Comparison of ENCODE assay signal across 8 mouse cellular contexts in the genomic region with DNA sequence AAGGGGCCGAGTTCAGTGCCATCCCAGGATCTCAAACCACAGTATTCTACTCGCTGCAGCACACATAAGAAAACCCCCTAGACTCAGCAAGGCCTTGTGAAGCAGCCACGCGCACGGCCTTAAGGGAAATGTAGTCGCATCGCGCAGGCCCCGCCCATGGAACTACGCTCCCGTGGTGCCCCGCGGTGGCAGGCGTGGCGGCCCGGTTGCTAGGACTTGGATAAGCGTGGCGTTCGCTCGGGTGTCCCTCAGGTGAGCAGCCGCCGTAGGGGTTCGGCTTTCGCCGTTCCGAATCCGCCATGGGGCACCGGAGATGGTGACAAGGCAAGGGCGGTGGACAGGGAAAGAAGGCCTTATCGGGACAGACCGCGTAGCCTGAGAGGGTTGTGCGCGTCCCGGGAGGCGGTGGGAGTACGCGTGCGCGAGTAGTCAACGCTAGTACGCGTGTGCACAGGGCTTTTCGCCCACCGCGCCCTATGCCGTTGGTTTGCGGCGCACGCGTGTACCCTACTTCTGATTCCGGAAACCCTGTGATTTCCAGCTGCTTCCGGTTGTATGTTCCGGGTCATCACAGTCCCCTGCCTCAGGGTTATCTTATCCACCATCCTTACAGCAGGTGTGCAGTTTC. TPM values are rescaled to one million over a fixed set of nuclear protein-coding genes. Genes with fewer than 3 reads are reported as not detected.
A peak's percentile ranks its signal among the peaks of the same experiment; 100 is the strongest.
DNase-seq lines count a peak whose midpoint lies in the region; ATAC-seq and TF ChIP-seq lines count a peak whose summit lies in the region.

Scamp4 (plus strand) TSS at position 175 of the 628 bp plus-strand sequence.
Adat3 (plus strand) TSS at position 183 of the 628 bp plus-strand sequence.

- intact Hi-C loops in heart, postnatal 14 days (cut with DNase I) = loop anchor here (2.0 kb wide), 1 partner anchor 24 kb away; no protein-coding TSS in a partner anchor

- peak within 1 kb of the TSS; percentile 92 for H3K4me3 ChIP-seq in E14TG2a.4 (replicated peaks; ENCODE audit: low read length)
- H3K4me3 ChIP-seq in forebrain, embryonic 13.5 days = peak within 1 kb of the TSS; percentile 60
- H3K4me3 ChIP-seq in neural tube, embryonic 15.5 days (replicated peaks) = peak within 1 kb of the TSS; percentile 78

- H3K9me3 ChIP-seq in E14TG2a.4 (ENCODE audit: low read length) = no peaks in the 10 kb centered on the region
- no peaks in the 10 kb centered on the region for H3K9me3 ChIP-seq in forebrain, embryonic 13.5 days (replicated peaks)
- no peaks in the 10 kb centered on the region for H3K9me3 ChIP-seq in neural tube, embryonic 15.5 days (replicated peaks)

- ATAC-seq in forebrain, embryonic 13.5 days = peak; percentile 97
- ATAC-seq in neural tube, embryonic 15.5 days (ENCODE audit: low FRiP score) = peak; percentile 95

- peak; percentile 93 for DNase-seq in c-Kit-positive CD71-positive TER-119-positive erythroid progenitor cells, embryonic 14.5 days (ENCODE audit: low spot score)
- peak; percentile 92 to 93 for DNase-seq in heart, postnatal 14 days
- peak; percentile 96 for DNase-seq in layer of hippocampus, adult 11-12 months (ENCODE audit: low spot score)
- DNase-seq in lung, adult 18-20 months = peak; percentile 94 to 95
- peak; percentile 93 for DNase-seq in testis, postnatal 14 days (ENCODE audit: low spot score)

- H3K9ac ChIP-seq in forebrain, embryonic 13.5 days = peak within 1 kb of the TSS; percentile 66
- H3K9ac ChIP-seq in neural tube, embryonic 15.5 days (replicated peaks) = peak within 1 kb of the TSS; percentile 71

- H3K4me2 ChIP-seq in forebrain, embryonic 13.5 days = peak within 1 kb of the TSS; percentile 89
- peak within 1 kb of the TSS; percentile 93 for H3K4me2 ChIP-seq in neural tube, embryonic 15.5 days

- no peak for TF ChIP-seq CTCF in E14TG2a.4 (conservative IDR thresholded peaks at IDR 0.05; ENCODE audit: low read length)

- H3K4me1 ChIP-seq in E14TG2a.4 (replicated peaks; ENCODE audit: low read depth, low read length) = peaks cover 64% of the 10 kb centered on the region
- H3K4me1 ChIP-seq in forebrain, embryonic 13.5 days = peaks cover 25% of the 10 kb centered on the region
- H3K4me1 ChIP-seq in neural tube, embryonic 15.5 days = peaks cover 22% of the 10 kb centered on the region

- peak within 1 kb of the TSS; percentile 80 for H3K27ac ChIP-seq in forebrain, embryonic 13.5 days
- peak within 1 kb of the TSS; percentile 97 for H3K27ac ChIP-seq in neural tube, embryonic 15.5 days (replicated peaks)

- no peaks in the 10 kb centered on the region for H3K27me3 ChIP-seq in E14TG2a.4 (ENCODE audit: insufficient read depth, low read length)
- peaks cover 6% of the 10 kb centered on the region; the same call in 1 of the 2 replicates for H3K27me3 ChIP-seq in forebrain, embryonic 13.5 days
- H3K27me3 ChIP-seq in neural tube, embryonic 15.5 days (replicated peaks) = no peaks in the 10 kb centered on the region

- H3K36me3 ChIP-seq in E14TG2a.4 (ENCODE audit: insufficient read depth, low read length) = peaks cover 26% of the 10 kb centered on the region
- H3K36me3 ChIP-seq in forebrain, embryonic 13.5 days (ENCODE audit: poor library complexity, severe bottlenecking) = peaks cover 18% of the 10 kb centered on the region
- H3K36me3 ChIP-seq in neural tube, embryonic 15.5 days = peaks cover 19% of the 10 kb centered on the region

- under 1% methylated on average over 54 of the region's 54 CpGs for WGBS in forebrain, embryonic 13.5 days
- under 1% methylated on average over 54 of the region's 54 CpGs for WGBS in neural tube, embryonic 15.5 days

RNA-seq across cellular contexts. Expression of gene Scamp4, which starts in this region (rescaled TPM):
- 56.7 and 69.6 TPM in 2 replicates for polyA plus RNA-seq in forebrain, embryonic 13.5 days (2015; fragmentation: Nextera tagmentation; extraction: Ambion mirVana)
- 10 to 100 TPM; 19.8 to 23.5 TPM for total RNA-seq in heart, postnatal 14 days (2021)
- polyA plus RNA-seq in neural tube, embryonic 15.5 days (2015; fragmentation: Nextera tagmentation; extraction: Ambion mirVana) = 68.2 and 79.8 TPM in 2 replicates

RNA-seq across cellular contexts. Expression of gene Adat3, which starts in this region (rescaled TPM):
- polyA plus RNA-seq in forebrain, embryonic 13.5 days (2015; fragmentation: Nextera tagmentation; extraction: Ambion mirVana) = 4.8 and 6.7 TPM in 2 replicates
- total RNA-seq in heart, postnatal 14 days (2021) = 1 to 10 TPM; 1.6 to 1.8 TPM
- 5.0 and 7.0 TPM in 2 replicates for polyA plus RNA-seq in neural tube, embryonic 15.5 days (2015; fragmentation: Nextera tagmentation; extraction: Ambion mirVana)

Comparison
In these comparisons a context has a peak if more than half of its experiments do, and no peak if none do; other contexts are left out.
1. Peak in every context shown above with its lines: DNase-seq, ATAC-seq, H3K4me3 ChIP-seq and H3K27ac ChIP-seq.